Mouse (Mus musculus): Measurements from ENCODE around the gene Il34. TPM values are rescaled to one million over a fixed set of nuclear protein-coding genes. Genes with fewer than 3 reads are reported as not detected.

Gene Il34
- total and polyA plus RNA-seq, 2 experiments from 2014 or later = 8.8 to 11.4 TPM

DNA sequence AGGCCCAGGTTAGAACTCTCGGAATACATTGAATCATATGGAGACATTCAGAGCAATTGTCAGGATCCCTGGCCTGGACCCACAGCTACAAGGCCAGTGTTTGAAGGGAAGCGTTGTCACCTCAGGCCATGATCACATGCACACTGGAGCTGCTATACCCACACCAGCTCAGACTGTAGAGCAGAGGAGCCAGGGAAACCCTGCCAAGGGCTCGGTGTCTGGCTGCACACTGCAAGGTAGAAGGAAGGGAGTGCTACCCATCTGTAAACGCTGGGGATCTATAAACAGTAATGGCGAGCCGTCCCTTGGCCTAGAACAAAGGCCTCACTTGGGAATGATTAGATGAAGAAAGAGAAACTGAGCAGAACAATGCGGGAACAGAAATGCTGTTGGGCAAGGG lies 106.2 kb downstream of the Il34 start:
- Histone ChIP-seq H3K9me3 (ENCODE audit: low read length) (no peaks in the 10 kb centered on the region), H3K4me2 (ENCODE audit: low read depth, low read length) (no peak overlapping the region), H3K9ac (replicated peaks; ENCODE audit: low read length) (no peak overlapping the region), H3K27ac (peak overlapping the region; percentile 41; the same call in 1 of the 2 replicates), H3K27me3 (ENCODE audit: insufficient read depth, low read length) (no peaks in the 10 kb centered on the region), H3K4me1 (ENCODE audit: insufficient read depth, low read length) (peaks cover 45% of the 10 kb centered on the region), H3K36me3 (ENCODE audit: insufficient read depth, low read length) (0 out of 2 replicates have a peak, but pooled peaks cover 3% of the 10 kb centered on the region), H3K4me3 (ENCODE audit: low read length) (no peak overlapping the region)
- 71% methylated on average over 7 of the region's 7 CpGs for WGBS
- DNase-seq (ENCODE audit: low spot score) (no peak), ATAC-seq (no peak)
- no peak for TF ChIP-seq CTCF (IDR thresholded peaks at IDR 0.05; ENCODE audit: low read depth)

DNA sequence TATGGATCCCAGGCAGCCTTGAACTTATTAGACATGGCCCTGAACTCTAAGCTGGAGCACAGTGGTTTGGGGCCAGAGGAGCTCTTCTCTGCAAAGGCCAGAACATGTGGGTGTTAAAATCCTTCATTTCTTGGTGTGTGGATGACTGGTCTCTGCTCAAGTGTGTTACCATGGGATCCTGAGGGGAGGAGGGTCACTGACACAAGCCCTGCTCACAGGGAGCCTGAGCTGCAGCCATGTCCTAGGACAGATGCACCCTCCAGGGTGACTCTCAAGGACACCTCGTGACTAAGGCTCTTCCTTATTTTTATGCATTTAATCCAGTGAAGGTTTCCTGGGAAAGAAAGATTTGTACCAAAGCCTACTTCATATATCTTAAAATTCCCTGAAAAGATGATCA lies 107.6 kb downstream of the Il34 start:
- WGBS = 57% methylated on average over 1 of the region's 1 CpGs
- H3K27me3 ChIP-seq (ENCODE audit: insufficient read depth, low read length) = no peaks in the 10 kb centered on the region
- H3K4me3 ChIP-seq (ENCODE audit: low read length) = no peak overlapping the region
- H3K36me3 ChIP-seq (ENCODE audit: insufficient read depth, low read length) = peaks cover 3% of the 10 kb centered on the region; the same call in 1 of the 2 replicates
- H3K4me1 ChIP-seq (ENCODE audit: insufficient read depth, low read length) = peaks cover 41% of the 10 kb centered on the region
- no peak overlapping the region for H3K9ac ChIP-seq (replicated peaks; ENCODE audit: low read length)
- no peak for ATAC-seq
- no peak for DNase-seq (ENCODE audit: low spot score)
- TF ChIP-seq CTCF (IDR thresholded peaks at IDR 0.05; ENCODE audit: low read depth) = no peak
- H3K9me3 ChIP-seq (ENCODE audit: low read length) = no peaks in the 10 kb centered on the region
- H3K27ac ChIP-seq = no peak overlapping the region
- H3K4me2 ChIP-seq (ENCODE audit: low read depth, low read length) = no peak overlapping the region

DNA sequence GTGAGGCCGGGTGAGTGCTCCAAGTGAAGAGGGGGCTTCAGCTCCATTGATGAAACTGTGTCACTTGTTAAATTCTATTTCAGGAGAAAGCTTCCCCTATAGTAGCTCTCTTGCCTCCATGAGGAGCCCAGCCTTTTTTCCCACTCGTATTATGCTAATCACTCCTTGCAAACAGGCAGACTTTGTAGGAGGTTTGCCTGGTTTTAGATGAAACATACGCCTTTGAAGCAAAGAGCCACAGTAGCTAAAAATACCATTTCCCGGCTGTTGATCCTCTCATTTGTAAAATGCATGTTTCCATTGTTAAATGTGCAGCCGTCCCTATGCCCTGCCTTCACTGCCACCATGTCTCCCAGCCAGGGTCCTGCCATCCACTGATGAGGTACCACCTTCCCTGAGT lies 108.2 kb downstream of the Il34 start:
- H3K36me3 ChIP-seq (ENCODE audit: insufficient read depth, low read length) = peaks cover 3% of the 10 kb centered on the region; the same call in 1 of the 2 replicates
- ATAC-seq = no peak
- no peaks in the 10 kb centered on the region for H3K27me3 ChIP-seq (ENCODE audit: insufficient read depth, low read length)
- no peak overlapping the region for H3K9ac ChIP-seq (replicated peaks; ENCODE audit: low read length)
- DNase-seq (ENCODE audit: low spot score) = no peak
- WGBS = 71% methylated on average over 5 of the region's 5 CpGs
- H3K4me3 ChIP-seq (ENCODE audit: low read length) = no peak overlapping the region
- H3K4me1 ChIP-seq (ENCODE audit: insufficient read depth, low read length) = peaks cover 36% of the 10 kb centered on the region
- no peak overlapping the region for H3K4me2 ChIP-seq (ENCODE audit: low read depth, low read length)
- TF ChIP-seq CTCF (IDR thresholded peaks at IDR 0.05; ENCODE audit: low read depth) = no peak
- H3K9me3 ChIP-seq (ENCODE audit: low read length) = no peaks in the 10 kb centered on the region
- no peak overlapping the region for H3K27ac ChIP-seq

DNA sequence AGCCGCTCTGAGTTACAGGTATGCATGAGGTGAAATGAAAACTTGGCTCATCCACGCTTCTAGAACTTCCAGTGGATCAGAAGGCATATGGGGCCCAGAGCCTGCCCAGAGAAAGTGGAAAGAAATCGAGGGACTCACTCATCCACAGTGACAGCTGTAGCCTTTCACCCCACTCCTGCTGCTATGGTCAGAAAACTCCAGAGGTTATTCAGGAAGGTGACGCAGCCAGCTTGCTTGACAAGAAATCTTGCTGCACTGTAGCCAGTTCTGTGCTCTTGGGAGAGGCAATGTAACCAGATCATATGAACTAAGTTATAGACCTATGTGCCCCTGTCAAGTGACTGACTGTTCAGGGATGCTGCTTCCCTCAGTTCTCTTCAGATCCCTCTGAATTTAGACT lies 109.7 kb downstream of the Il34 start:
- no peaks in the 10 kb centered on the region for H3K27me3 ChIP-seq (ENCODE audit: insufficient read depth, low read length)
- H3K9me3 ChIP-seq (ENCODE audit: low read length) = no peaks in the 10 kb centered on the region
- no peak overlapping the region for H3K9ac ChIP-seq (replicated peaks; ENCODE audit: low read length)
- peaks cover 3% of the 10 kb centered on the region; the same call in 1 of the 2 replicates for H3K36me3 ChIP-seq (ENCODE audit: insufficient read depth, low read length)
- no peak for ATAC-seq
- H3K4me3 ChIP-seq (ENCODE audit: low read length) = no peak overlapping the region
- no peak for DNase-seq (ENCODE audit: low spot score)
- no peak overlapping the region for H3K4me2 ChIP-seq (ENCODE audit: low read depth, low read length)
- peaks cover 27% of the 10 kb centered on the region for H3K4me1 ChIP-seq (ENCODE audit: insufficient read depth, low read length)
- no peak for TF ChIP-seq CTCF (IDR thresholded peaks at IDR 0.05; ENCODE audit: low read depth)
- WGBS = 71% methylated on average over 4 of the region's 4 CpGs
- peak overlapping the region; percentile 80 for H3K27ac ChIP-seq

DNA sequence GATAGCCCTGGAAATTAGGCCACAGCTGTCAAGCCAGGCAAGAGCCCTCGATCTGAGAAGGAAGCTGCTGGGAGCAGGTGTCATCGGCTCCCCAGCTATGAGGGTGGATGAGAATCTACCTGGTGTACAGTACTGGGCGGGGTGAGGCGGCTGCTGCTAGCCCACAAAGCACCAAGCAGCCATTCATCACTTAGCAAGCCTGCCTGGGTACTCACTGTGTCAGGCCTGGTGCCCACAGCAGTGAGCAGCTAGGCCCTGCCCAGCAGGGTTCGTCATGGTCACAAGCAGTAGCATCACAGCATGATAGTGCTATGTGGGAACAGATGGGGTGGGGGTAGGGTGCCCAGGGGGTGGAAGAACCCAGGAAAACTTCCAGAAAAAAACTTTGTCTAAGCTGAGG lies 110.3 kb downstream of the Il34 start:
- no peak overlapping the region for H3K4me3 ChIP-seq (ENCODE audit: low read length)
- H3K4me2 ChIP-seq (ENCODE audit: low read depth, low read length) = no peak overlapping the region
- no peak overlapping the region; the same call in 1 of the 2 replicates for H3K9ac ChIP-seq (replicated peaks; ENCODE audit: low read length)
- H3K36me3 ChIP-seq (ENCODE audit: insufficient read depth, low read length) = peaks cover 3% of the 10 kb centered on the region; the same call in 1 of the 2 replicates
- H3K4me1 ChIP-seq (ENCODE audit: insufficient read depth, low read length) = peaks cover 27% of the 10 kb centered on the region
- DNase-seq (ENCODE audit: low spot score) (no peak), ATAC-seq (peak; percentile 70)
- 53% methylated on average over 5 of the region's 5 CpGs for WGBS
- peak overlapping the region; percentile 80 for H3K27ac ChIP-seq
- no peak for TF ChIP-seq CTCF (IDR thresholded peaks at IDR 0.05; ENCODE audit: low read depth)
- no peaks in the 10 kb centered on the region for H3K9me3 ChIP-seq (ENCODE audit: low read length)
- no peaks in the 10 kb centered on the region for H3K27me3 ChIP-seq (ENCODE audit: insufficient read depth, low read length)

DNA sequence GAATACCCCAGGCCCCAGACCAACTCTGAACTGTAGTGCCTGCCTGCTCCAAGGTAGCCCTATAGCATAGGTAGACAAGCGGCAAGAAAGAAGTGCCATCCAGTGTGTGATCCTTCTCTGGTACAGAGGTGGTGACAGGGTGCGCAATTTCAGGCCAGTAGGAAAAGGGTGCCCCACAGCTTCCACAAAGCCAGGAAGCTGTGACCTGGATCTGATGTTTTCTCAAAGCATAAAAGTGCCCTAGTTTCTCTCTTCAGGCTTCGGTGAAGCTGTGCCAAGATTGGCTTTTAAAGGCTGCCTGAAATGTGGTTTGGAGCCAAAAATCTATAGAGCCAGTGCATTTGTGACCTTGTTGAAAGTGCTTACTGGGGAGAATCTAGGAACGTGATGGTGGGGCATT lies 110.9 kb downstream of the Il34 start:
- ATAC-seq (no peak), DNase-seq (ENCODE audit: low spot score) (peak; percentile 60)
- WGBS = 40% methylated on average over 4 of the region's 4 CpGs

DNA sequence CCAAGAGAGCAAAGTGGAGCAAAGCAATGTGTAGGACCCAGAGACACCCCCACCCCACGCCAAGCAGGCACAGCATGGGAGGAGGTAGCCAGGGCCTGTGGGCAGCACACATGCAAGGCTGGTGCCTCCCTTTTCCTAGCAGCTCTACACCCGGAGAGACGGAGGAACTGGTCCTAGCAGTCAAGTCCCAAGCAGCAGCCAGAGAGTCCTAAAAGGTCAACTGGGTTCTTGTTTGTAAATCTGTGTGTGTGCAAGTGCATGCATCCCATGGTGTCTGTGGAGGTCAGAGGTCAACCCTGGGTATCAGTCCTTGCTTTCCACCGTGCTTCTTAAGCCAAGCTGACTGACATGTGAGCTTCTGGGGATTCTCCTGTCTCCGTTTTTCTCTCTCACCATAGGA lies 111.5 kb downstream of the Il34 start:
- ATAC-seq (no peak), DNase-seq (ENCODE audit: low spot score) (no peak)
- Histone ChIP-seq H3K4me3 (ENCODE audit: low read length) (no peak overlapping the region), H3K4me1 (ENCODE audit: insufficient read depth, low read length) (peaks cover 24% of the 10 kb centered on the region), H3K9ac (replicated peaks; ENCODE audit: low read length) (no peak overlapping the region), H3K36me3 (ENCODE audit: insufficient read depth, low read length) (peaks cover 3% of the 10 kb centered on the region; the same call in 1 of the 2 replicates), H3K27me3 (ENCODE audit: insufficient read depth, low read length) (no peaks in the 10 kb centered on the region), H3K9me3 (ENCODE audit: low read length) (no peaks in the 10 kb centered on the region), H3K4me2 (ENCODE audit: low read depth, low read length) (no peak overlapping the region), H3K27ac (peak overlapping the region; percentile 80)
- WGBS = 69% methylated on average over 5 of the region's 5 CpGs
- TF ChIP-seq CTCF (IDR thresholded peaks at IDR 0.05; ENCODE audit: low read depth) = no peak

More for the DNA sequence above, 110.9 kb downstream of the Il34 start:
- H3K36me3 ChIP-seq (ENCODE audit: insufficient read depth, low read length) = peaks cover 3% of the 10 kb centered on the region; the same call in 1 of the 2 replicates
- H3K4me2 ChIP-seq (ENCODE audit: low read depth, low read length) = no peak overlapping the region
- no peak for TF ChIP-seq CTCF (IDR thresholded peaks at IDR 0.05; ENCODE audit: low read depth)
- no peak overlapping the region for H3K4me3 ChIP-seq (ENCODE audit: low read length)
- H3K4me1 ChIP-seq (ENCODE audit: insufficient read depth, low read length) = peaks cover 25% of the 10 kb centered on the region
- no peaks in the 10 kb centered on the region for H3K27me3 ChIP-seq (ENCODE audit: insufficient read depth, low read length)
- H3K9me3 ChIP-seq (ENCODE audit: low read length) = no peaks in the 10 kb centered on the region
- peak overlapping the region; percentile 80 for H3K27ac ChIP-seq
- no peak overlapping the region for H3K9ac ChIP-seq (replicated peaks; ENCODE audit: low read length)

Other genes starting within 250 kb of the Il34 start
- 42.1 and 44.1 TPM in 2 replicates for gene Vac14, start 187.3 kb downstream of the Il34 start, total RNA-seq (2014; rRNA removed)
- gene Vac14, start 187.3 kb downstream of the Il34 start, polyA plus RNA-seq (2015; fragmentation: Nextera tagmentation; extraction: Ambion mirVana) = 22.4 and 26.1 TPM in 2 replicates
- gene Mtss1l, start 84.4 kb downstream of the Il34 start, total RNA-seq (2014; rRNA removed) = 76.2 and 81.0 TPM in 2 replicates
- 32.9 TPM in 2 replicates for gene Mtss1l, start 84.4 kb downstream of the Il34 start, polyA plus RNA-seq (2015; fragmentation: Nextera tagmentation; extraction: Ambion mirVana)
- 39.5 and 51.9 TPM in 2 replicates for gene Cog4, start 40.7 kb upstream of the Il34 start, total RNA-seq (2014; rRNA removed)
- 51.4 and 51.6 TPM in 2 replicates for gene Cog4, start 40.7 kb upstream of the Il34 start, polyA plus RNA-seq (2015; fragmentation: Nextera tagmentation; extraction: Ambion mirVana)
- gene Sf3b3, start 40.9 kb upstream of the Il34 start, total RNA-seq (2014; rRNA removed) = 82.5 and 83.1 TPM in 2 replicates
- gene Sf3b3, start 40.9 kb upstream of the Il34 start, polyA plus RNA-seq (2015; fragmentation: Nextera tagmentation; extraction: Ambion mirVana) = 60.6 and 64.6 TPM in 2 replicates
- 11.0 and 17.9 TPM in 2 replicates for gene Fuk, start 96.6 kb upstream of the Il34 start, total RNA-seq (2014; rRNA removed)
- 5.3 and 5.8 TPM in 2 replicates for gene Fuk, start 96.6 kb upstream of the Il34 start, polyA plus RNA-seq (2015; fragmentation: Nextera tagmentation; extraction: Ambion mirVana)
- 32.2 and 39.6 TPM in 2 replicates for gene St3gal2, start 114.0 kb upstream of the Il34 start, total RNA-seq (2014; rRNA removed)
- gene St3gal2, start 114.0 kb upstream of the Il34 start, polyA plus RNA-seq (2015; fragmentation: Nextera tagmentation; extraction: Ambion mirVana) = 19.9 and 20.2 TPM in 2 replicates
- 30.9 and 35.1 TPM in 2 replicates for gene Ddx19a, start 191.9 kb upstream of the Il34 start, total RNA-seq (2014; rRNA removed)
- gene Ddx19a, start 191.9 kb upstream of the Il34 start, polyA plus RNA-seq (2015; fragmentation: Nextera tagmentation; extraction: Ambion mirVana) = 10.8 and 10.9 TPM in 2 replicates
- 12.8 and 13.1 TPM in 2 replicates for gene Ddx19b, start 225.8 kb upstream of the Il34 start, total RNA-seq (2014; rRNA removed)
- gene Ddx19b, start 225.8 kb upstream of the Il34 start, polyA plus RNA-seq (2015; fragmentation: Nextera tagmentation; extraction: Ambion mirVana) = 5.4 and 5.8 TPM in 2 replicates
- gene Aars, start 227.2 kb upstream of the Il34 start, total RNA-seq (2014; rRNA removed) = 97.9 and 99.5 TPM in 2 replicates
- gene Aars, start 227.2 kb upstream of the Il34 start, polyA plus RNA-seq (2015; fragmentation: Nextera tagmentation; extraction: Ambion mirVana) = 74.3 and 82.2 TPM in 2 replicates

Measured in hindbrain, postnatal 0 days (tissue).